In genomic region chr15:7993721-7994120, GRCm38 (mm10) we compare ENCODE assay signal across 22 mouse cellular contexts.
"Had no signal": no experiment of that assay in that cellular context is flagged by ENCODE, and none has a peak within 500 bp of the region (broad histone marks: within the 10 kb centered on the region; RNA-seq: fewer than 3 reads in every experiment).

No protein-coding gene starts in this region.

- H3K4me2 ChIP-seq: limb, embryonic 12.5 days; limb, embryonic 15.5 days; liver, embryonic 11.5 days; lung, embryonic 14.5 days; midbrain, embryonic 12.5 days; midbrain, embryonic 15.5 days; neural tube, embryonic 12.5 days; neural tube, embryonic 15.5 days; stomach, embryonic 15.5 days had no signal

- ATAC-seq: liver, postnatal 0 days; lung, postnatal 0 days; midbrain, embryonic 15.5 days had no signal

- H3K9me3 ChIP-seq: limb, embryonic 12.5 days; limb, embryonic 15.5 days; midbrain, embryonic 12.5 days; midbrain, embryonic 15.5 days; neural tube, embryonic 12.5 days; neural tube, embryonic 15.5 days; stomach, embryonic 15.5 days had no signal

- H3K36me3 ChIP-seq: limb, embryonic 12.5 days; limb, embryonic 15.5 days; midbrain, embryonic 12.5 days; midbrain, embryonic 15.5 days; neural tube, embryonic 12.5 days; neural tube, embryonic 15.5 days; stomach, embryonic 15.5 days had no signal

- H3K4me1 ChIP-seq: limb, embryonic 12.5 days; limb, embryonic 15.5 days; midbrain, embryonic 12.5 days; midbrain, embryonic 15.5 days; neural tube, embryonic 12.5 days; neural tube, embryonic 15.5 days; stomach, embryonic 15.5 days had no signal

- H3K27ac ChIP-seq: limb, embryonic 12.5 days; limb, embryonic 15.5 days; liver, embryonic 14.5 days; macrophage; midbrain, embryonic 12.5 days; midbrain, embryonic 15.5 days; neural tube, embryonic 12.5 days; neural tube, embryonic 15.5 days; stomach, embryonic 15.5 days had no signal

- H3K4me3 ChIP-seq: limb, embryonic 12.5 days; limb, embryonic 15.5 days; midbrain, embryonic 12.5 days; midbrain, embryonic 15.5 days; neural tube, embryonic 12.5 days; neural tube, embryonic 15.5 days; stomach, embryonic 15.5 days had no signal

- DNase-seq: kidney, adult 2 months; kidney, postnatal 10 days; kidney, postnatal 36 days; left cerebral cortex, postnatal 4 days; liver, postnatal 0 days; lung, embryonic 14.5 days; right cerebral cortex, adult 18-20 months; right cerebral cortex, postnatal 14 days; right cerebral cortex, postnatal 4 days; spleen, adult 18-20 months; thymus, postnatal 25 days had no signal

- H3K9ac ChIP-seq: limb, embryonic 12.5 days; limb, embryonic 15.5 days; liver, embryonic 14.5 days; liver, postnatal 0 days; lung, embryonic 14.5 days; midbrain, embryonic 12.5 days; midbrain, embryonic 15.5 days; neural tube, embryonic 12.5 days; neural tube, embryonic 15.5 days; stomach, embryonic 15.5 days had no signal

- H3K27me3 ChIP-seq: limb, embryonic 12.5 days; limb, embryonic 15.5 days; midbrain, embryonic 12.5 days; midbrain, embryonic 15.5 days; neural tube, embryonic 12.5 days; neural tube, embryonic 15.5 days; stomach, embryonic 15.5 days had no signal
